Mouse (Mus musculus) erythroblast, adult 5-6 weeks (primary cell): ENCODE results near the gene Slc17a3. TPM values are rescaled to one million over a fixed set of nuclear protein-coding genes. Genes with fewer than 3 reads are reported as not detected.

Experiments used
- ATAC-seq: replicated peaks from 2 replicates; pipeline ENCODE4 v1.8.0; 2016; ENCODE audit warnings: moderate number of reproducible peaks, mild to moderate bottlenecking, moderate TSS enrichment, inconsistent platforms; ENCODE audit not compliant: poor library complexity, low FRiP score, severe bottlenecking
- total RNA-seq, 2 experiments: library from RNA; stranded (forward) in 1 of 2; stranded (reverse) in 1 of 2; fragments of 150-400 nt in 1 of 2; fragments of 200-764, 138-1000 nt in 1 of 2; gene quantifications; 2 replicates each; pipeline versions ENCODE4 v1.2.3 to v1.2.4; 2015 to 2017; ENCODE audit warnings: low replicate concordance in 2 of 2

Slc17a3 gene
- total RNA-seq (2015; ENCODE audit: low replicate concordance) (not detected in 2 replicates), total RNA-seq (2017; ENCODE audit: low replicate concordance) (not detected in 2 replicates)

DNA sequence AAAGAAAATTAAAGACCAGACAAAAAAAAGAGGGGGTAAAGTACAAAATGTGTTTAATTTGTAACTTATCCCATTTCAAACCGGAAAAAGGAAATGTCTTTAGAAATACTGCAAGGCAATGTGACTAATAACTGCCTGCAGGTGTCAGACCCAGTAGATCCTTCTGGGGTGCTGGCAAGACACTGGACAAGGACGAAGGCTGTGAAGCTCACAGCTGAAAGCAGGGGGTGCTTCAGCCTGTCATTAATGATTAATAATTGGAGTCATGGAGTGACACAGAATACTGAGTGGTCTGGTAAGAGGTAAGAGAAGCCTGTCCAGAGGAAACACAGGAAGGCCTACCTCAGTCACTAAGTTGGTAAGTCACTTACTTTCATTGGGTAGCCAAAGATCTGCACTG lies at the start of gene Slc17a3:
Slc17a3 (plus strand) TSS at position 127 of the 400 bp plus-strand sequence.
- no peak for ATAC-seq

DNA sequence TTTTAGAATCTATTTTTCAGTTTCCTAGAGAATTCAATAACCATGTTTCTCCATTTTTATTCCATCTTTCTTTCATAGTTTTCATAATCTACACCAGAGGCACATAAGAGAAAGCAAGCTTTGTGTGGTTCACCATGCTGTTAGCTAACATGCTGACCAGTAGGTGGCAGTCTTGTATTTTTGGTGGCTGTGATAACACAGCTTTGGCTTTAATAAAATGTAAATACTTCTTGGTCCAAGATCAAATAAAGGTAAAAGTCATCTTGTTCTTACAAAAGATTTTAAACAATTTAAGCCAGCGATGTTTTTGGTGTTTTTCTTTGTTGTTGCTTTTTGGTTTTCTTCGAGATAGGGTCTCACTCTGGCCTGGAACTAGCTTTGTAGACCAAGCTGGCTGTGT lies 46.7 kb upstream of the Slc17a3 start:
- peak; percentile 87 for ATAC-seq

GRCm38 (mm10) chr13:23799405-23799804 lies 39.8 kb upstream of the Slc17a3 start:
- no peak for ATAC-seq

DNA sequence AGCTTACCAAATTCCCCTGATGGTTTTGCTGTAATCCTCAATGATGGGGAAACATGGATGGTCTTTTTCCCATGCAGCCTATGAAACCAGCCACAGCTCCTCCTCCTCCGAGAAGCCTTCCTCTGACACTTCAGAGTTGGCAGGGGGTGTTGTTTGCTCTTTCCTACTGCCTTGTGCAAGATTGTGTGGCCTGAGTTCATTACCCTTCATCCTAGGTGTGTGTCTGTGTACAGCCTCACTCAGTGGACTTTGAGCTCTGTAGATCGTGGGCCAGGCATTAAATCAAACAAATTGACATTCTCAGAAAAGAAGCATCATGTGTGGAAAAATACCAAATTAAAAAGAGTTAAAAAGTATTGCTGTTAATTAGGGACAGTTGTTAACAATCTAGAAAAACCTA lies 34.7 kb upstream of the Slc17a3 start:
- ATAC-seq: no peak

DNA sequence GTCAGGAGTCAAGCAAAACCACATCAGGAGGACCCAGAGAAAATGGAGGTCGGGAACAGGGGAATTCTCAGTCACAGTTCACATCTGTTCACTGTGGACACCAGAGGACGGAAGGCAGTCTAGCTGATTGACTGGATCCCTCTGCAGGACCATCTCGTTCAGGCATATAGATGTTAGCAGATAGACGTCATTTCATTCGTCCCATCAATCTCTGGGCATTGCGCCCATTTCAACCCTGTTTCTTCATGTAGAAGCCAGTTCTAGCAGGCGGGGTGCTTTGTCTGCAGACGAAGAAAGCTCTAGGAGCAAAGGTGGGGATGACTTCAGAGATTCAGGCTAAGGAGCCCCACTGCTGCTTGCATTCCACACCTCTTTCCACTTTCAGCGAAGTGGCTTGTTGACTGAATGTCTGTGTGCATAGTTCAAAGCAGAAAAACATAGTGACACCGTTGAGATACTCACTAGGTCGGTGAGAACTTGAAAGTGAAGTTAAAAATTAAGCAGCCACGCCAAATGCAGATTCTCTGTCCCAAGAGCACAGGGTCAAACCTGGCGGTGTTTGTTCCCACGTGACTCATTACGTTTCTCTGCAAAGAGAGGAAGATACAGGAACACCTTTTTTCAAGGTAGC lies 32.7 kb upstream of the Slc17a3 start, which contains the start of gene Slc17a2:
Slc17a2 (plus strand) TSS at position 572 of the 631 bp plus-strand sequence.
- no peak for ATAC-seq

- no peak for ATAC-seq
Measured at GRCm38 (mm10) chr13:23816148-23816547, 23.1 kb upstream of the Slc17a3 start.

GRCm38 (mm10) chr13:23820179-23820940 lies 18.9 kb upstream of the Slc17a3 start:
- ATAC-seq: no peak

GRCm38 (mm10) chr13:23822213-23822612 lies 17.0 kb upstream of the Slc17a3 start:
- ATAC-seq: no peak

- no peak for ATAC-seq
Measured at GRCm38 (mm10) chr13:23826606-23827005, 12.6 kb upstream of the Slc17a3 start.

- no peak for ATAC-seq
Measured at GRCm38 (mm10) chr13:23833053-23833452, 6.2 kb upstream of the Slc17a3 start.

- no peak for ATAC-seq
Measured at GRCm38 (mm10) chr13:23834836-23835235, 4.4 kb upstream of the Slc17a3 start.

GRCm38 (mm10) chr13:23836630-23837029 lies 2.6 kb upstream of the Slc17a3 start:
- no peak for ATAC-seq

DNA sequence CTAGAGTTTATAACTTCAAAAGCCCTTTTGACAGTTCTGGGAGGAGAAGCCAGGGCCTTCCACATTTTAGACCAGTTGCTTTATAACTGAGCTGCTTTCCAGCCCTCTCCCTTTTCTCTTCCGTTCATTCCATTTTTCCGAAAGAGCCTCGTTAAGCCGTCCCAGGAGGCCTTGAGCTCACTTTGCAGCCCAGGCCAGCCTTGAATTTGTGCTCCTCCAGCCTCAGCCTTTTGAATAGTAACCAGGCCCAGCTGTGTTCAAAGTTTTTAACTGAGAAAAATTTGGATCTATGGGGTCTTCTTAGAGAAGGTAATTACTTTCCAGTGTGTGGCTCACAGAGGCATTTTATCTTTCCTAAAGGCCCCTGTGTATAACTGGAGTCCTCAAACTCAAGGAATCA lies 6.6 kb downstream of the Slc17a3 start:
- ATAC-seq: no peak

- ATAC-seq: no peak
Measured at GRCm38 (mm10) chr13:23849299-23849698, 10.1 kb downstream of the Slc17a3 start.

DNA sequence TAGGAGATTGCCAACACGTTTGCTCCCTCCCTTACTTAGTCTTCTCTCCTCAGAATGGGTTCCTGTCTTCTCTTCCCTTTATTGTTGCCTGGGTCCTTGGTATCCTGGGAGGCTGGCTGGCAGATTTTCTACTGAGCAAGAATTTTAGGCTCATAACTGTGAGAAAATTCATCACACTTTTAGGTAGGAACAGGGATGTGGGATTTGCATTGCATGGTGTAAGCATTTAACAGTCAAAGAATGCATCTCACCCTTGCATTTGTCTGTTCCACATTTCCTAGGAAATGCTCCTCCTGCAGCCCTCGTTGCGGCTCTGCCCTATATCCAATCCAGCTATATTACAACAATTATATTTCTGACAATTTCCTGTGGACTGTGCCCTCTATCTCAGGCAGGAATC lies 17.2 kb downstream of the Slc17a3 start:
- ATAC-seq: no peak

DNA sequence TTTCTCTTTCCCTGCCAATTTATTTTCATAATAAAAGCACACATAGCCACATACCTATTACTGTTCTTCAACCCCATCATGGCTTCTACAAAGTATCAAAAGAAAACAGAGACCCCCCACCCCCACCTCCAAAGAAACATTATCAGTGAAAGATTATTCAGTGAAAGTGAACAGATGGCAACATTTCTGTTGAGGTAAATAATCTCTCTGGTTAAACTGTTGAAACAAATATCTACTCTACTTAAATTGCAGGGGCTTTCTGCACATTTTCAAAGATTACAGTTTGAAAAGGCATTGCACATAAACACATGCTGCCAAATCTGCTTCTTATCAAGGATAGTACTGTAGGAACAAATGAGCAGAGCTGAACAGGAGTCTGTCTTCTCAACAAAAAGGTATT lies 22.6 kb downstream of the Slc17a3 start:
- no peak for ATAC-seq

DNA sequence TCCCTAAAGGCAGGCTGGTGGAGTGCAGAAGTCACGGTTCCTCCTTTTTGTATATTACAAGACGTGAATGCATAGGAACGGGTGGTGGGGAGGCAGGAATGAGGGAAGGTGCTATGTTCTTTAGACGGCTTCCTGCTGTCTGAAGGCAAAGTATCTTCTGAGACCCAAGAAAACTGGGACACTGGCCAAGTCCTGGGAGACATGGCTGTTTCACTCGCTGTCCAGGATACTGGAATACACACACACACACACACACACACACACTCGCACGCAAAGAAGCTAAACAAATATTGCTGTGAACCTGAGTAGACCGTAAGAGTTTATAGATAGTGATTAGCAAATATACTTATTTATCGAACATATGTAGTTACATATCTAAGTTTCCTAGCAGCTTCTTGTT lies 25.5 kb downstream of the Slc17a3 start:
- ATAC-seq: no peak

DNA sequence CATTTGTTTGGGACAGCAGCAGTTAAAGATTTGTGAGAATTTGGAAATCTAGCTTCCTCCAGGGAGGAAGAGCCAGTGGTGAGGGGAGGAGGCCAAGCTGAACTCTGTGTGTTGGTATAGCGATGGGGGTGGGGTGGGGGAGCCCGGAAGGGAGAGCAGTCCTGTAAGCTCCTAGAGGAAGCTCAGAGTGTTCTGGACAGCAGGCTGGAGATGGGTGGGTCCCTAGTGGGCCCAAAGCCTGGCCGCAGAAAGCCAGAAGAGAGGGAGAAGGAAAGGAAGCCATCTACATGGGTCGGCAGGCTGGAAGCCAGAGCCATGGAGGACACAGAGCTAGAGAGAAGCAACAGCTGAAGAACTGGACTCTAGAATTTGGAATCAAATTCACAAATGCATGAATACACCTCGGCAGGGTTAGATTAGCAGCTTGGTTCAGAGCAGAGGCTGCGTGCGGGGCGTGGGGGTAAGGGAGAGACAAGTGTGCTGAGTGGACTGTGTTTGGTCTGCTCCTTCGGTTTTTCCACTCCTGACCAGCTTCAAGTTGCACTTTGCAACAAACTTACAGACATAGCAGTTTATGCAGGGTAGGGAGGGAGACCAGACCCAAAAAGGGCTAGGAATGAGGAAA lies 27.0 kb downstream of the Slc17a3 start:
- no peak for ATAC-seq

DNA sequence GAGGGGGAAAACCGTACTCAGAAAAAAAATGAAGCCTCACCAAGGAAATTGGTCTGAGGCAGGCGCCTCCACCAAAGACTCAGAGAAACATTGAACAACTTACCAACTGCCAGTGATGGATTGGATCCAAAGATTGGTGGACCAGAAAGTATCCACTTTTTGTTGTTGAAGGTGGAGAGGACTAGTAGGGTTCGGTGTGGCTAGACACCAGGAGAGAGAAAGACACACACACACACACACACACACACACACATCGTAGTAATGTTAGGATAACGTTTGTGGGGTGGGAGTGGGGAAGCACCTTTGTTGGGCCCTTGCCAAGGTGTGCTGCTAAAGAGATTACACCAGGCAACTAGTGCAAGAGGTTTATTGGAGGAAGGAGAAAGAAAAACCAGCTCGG lies 27.8 kb downstream of the Slc17a3 start:
- no peak for ATAC-seq

- ATAC-seq: no peak
Measured at GRCm38 (mm10) chr13:23867405-23867804, 28.2 kb downstream of the Slc17a3 start, which contains the start of gene Slc17a1. Gene Slc17a1 (plus strand): TSS chr13:23867750.
